Mouse (Mus musculus) monocyte, adult 5-6 weeks (primary cell): ENCODE data around the gene Slc10a1. TPM values are rescaled to one million over a fixed set of nuclear protein-coding genes. Genes with fewer than 3 reads are reported as not detected.
A peak's percentile ranks its signal among the peaks of the same experiment; 100 is the strongest.

Experiments
- ATAC-seq: fragments of 153-309, 156-312 bp; replicated peaks from 2 replicates; pipeline ENCODE4 v1.8.0; 2017; ENCODE audit warnings: mild to moderate bottlenecking; ENCODE audit not compliant: low TSS enrichment, insufficient number of reproducible peaks, severe bottlenecking, poor library complexity, low FRiP score
- total RNA-seq: library from RNA; stranded (forward); fragments of 200-1000, 200-491, 200-594 nt; gene quantifications from 3 replicates; pipeline ENCODE4 v1.2.3, GENCODE M21; 2017

Slc10a1 gene
- total RNA-seq, 1 experiment from 2014 or later, result 3.2 TPM

DNA sequence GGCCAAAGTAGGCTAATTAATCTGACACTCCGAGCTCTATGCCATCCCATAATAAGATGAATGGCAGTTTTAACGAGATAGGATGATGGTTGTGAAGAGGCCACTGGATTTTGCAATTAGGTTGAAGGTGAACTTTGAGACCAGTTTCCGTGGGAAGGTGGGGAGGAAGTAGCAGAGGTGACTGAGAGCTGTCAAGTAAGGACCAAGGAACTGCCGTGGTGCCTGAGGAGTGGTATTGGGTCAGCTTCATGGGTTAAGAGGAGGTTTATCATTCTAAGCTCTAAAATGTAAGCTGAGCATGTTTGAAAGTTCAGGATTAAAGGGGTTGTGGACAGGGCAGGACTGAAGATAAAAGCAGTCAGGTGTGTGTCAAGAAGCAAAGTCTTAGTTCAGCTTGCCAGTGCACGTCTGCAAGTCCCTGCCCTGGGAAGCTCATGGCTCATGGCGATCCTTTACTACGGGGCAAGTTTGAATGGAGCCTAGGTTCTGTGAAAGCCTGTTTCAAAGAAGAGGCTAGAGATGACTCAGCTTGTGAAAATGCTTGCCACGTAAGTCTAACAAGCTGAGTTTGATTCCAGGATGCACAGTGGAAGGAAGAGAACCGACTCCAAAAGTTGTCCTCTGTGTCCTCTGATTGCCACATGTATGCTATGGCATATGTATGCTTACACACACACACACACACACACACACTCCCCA is 31.0 kb downstream of the Slc10a1 start:
- ATAC-seq, result no peak

- ATAC-seq, result no peak
Observed at GRCm38 (mm10) chr12:80936751-80937150, 31.8 kb downstream of the Slc10a1 start.

DNA sequence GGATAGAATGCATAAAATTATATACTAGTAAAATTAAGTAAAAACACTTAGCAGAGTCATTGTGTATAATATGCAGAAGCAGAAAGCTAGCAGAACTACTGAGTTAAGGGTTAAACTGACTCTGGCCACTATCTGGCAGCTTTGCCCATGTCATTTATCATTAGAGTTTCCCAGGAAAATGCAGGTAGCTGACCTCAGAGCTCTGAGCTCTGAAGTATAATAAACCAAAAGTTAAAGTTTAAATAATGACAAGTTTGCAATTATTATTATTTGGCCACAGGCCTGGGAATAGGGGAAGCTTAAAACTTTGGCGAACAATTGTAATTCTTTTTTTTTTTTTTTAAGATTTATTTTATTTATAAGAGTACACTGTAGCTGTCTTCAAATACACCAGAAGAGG is 35.6 kb downstream of the Slc10a1 start:
- ATAC-seq, result no peak

- ATAC-seq, result no peak
Observed at GRCm38 (mm10) chr12:80931402-80932140, 36.9 kb downstream of the Slc10a1 start.

GRCm38 (mm10) chr12:80930141-80930540 is 38.4 kb downstream of the Slc10a1 start:
- ATAC-seq, result no peak

- no peak for ATAC-seq
Observed at GRCm38 (mm10) chr12:80928881-80929280, 39.6 kb downstream of the Slc10a1 start.

DNA sequence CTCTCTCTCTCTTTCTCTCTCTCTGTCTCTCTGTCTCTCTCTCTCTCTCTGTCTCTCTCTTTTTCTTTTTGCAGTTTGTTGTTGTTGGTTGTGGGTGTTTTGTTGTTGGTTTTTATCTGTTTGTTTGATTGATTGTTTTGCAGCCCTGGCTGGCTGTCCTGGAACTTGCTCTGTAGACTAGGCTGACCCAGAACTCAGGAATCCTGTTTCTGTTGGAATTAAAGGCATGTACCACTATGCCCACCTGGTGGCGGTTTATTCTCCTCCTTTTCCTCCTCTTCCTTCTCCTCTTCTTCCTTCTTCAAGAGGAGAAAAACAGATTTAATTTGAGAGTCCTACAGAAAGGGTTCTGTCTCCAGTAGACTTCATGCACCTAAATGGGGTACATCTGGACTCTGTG is 41.0 kb downstream of the Slc10a1 start:
- ATAC-seq, result no peak

GRCm38 (mm10) chr12:80926550-80926949 is 42.0 kb downstream of the Slc10a1 start:
- ATAC-seq, result no peak

GRCm38 (mm10) chr12:80925919-80926318 is 42.6 kb downstream of the Slc10a1 start:
- ATAC-seq, result no peak

GRCm38 (mm10) chr12:80924205-80924604 is 44.3 kb downstream of the Slc10a1 start:
- no peak for ATAC-seq

GRCm38 (mm10) chr12:80923602-80924001 is 44.9 kb downstream of the Slc10a1 start:
- no peak for ATAC-seq

DNA sequence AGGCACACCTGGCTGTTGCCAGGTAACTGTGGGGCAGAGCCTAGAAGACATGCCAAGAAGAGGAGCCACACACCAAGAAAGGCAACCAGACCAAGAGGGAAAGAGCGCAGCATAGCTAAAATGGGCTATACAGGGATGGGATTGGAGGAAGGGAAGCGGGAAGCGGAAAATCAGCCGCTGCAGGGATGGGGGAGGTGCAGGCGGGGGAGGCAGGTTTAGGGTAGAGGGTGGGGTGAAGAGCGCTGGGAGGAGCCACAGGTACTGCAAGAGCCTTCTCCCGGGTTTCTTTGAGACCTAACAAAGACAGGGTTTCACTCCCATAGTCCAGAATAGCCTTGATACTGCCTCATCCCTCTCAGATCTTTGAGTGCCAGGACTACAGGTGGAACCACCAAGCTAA is 45.6 kb downstream of the Slc10a1 start:
- ATAC-seq, result no peak

GRCm38 (mm10) chr12:80921301-80921700 is 47.2 kb downstream of the Slc10a1 start:
- no peak for ATAC-seq

GRCm38 (mm10) chr12:80917764-80918163 is 50.7 kb downstream of the Slc10a1 start:
- ATAC-seq, result 0 out of 2 replicates have a peak, but pooled peaks have one; percentile 50

DNA sequence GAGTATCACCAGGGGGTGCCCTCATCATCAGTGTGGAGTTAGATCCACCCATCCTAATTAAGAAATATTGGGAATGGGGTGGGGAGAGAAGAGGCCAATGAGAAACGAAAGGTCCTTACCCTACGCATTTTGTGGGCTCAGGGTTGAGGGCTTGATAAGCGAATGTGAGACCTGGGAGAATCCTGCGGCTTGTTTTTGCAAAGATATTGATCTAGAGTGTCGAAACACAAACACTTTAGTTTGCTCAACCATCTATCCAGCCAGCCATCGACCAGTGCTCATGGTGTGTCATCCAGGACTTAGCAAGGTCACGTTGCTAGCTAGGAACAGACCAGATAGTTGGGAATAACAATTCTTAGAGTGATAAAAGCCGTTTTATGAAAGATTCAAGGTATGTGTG is 58.9 kb downstream of the Slc10a1 start:
- no peak for ATAC-seq

Other genes starting within 250 kb of the Slc10a1 start
- gene Ccdc177, start 208.0 kb downstream of the Slc10a1 start, total RNA-seq, result not detected in 3 replicates
- gene Susd6, start 178.2 kb downstream of the Slc10a1 start, total RNA-seq, result 49.0 to 81.1 TPM (median 52.5 TPM) in 3 replicates
- gene Srsf5, start 23.2 kb downstream of the Slc10a1 start, total RNA-seq, result 2,019 to 2,319 TPM (median 2,246 TPM) in 3 replicates
- gene Smoc1, start 58.1 kb upstream of the Slc10a1 start, total RNA-seq, result 0.19 to 0.58 TPM in 2 of 3 replicates, not detected in the other